Mouse (Mus musculus) adrenal gland, postnatal 4 days (tissue): Measurements from ENCODE around the gene Tfam. TPM values are rescaled to one million over a fixed set of nuclear protein-coding genes. Genes with fewer than 3 reads are reported as not detected.

Experiments
- DNase-seq, 2 experiments: peaks; one replicate each; pipeline ENCODE4 v3.0.0; 2021 to 2022; ENCODE audit warnings: low spot score in 2 of 2, mixed read lengths in 2 of 2
- long read RNA-seq, 2 experiments: library from polyadenylated mRNA; stranded (forward); transcript quantifications; one replicate each; pipeline ENCODE4 v2.0.0; 2021
- total RNA-seq, 2 experiments: library from RNA; stranded (reverse); gene quantifications; 2 replicates each; pipeline ENCODE4 v1.2.3; 2021

The Tfam gene
- 10 to 100 TPM; 70.9 to 77.0 TPM for total RNA-seq
- long read RNA-seq, experiment 1, full-length matches to known transcripts = 26 of 33 reads
- long read RNA-seq, experiment 1, partial matches to known transcripts = 5 of 33 reads
- long read RNA-seq, experiment 1, other reads (novel, unspliced or antisense) = 2 of 33 reads
- long read RNA-seq, experiment 2, full-length matches to known transcripts = 46 of 52 reads
- long read RNA-seq, experiment 2, partial matches to known transcripts = 3 of 52 reads
- long read RNA-seq, experiment 2, other reads (novel, unspliced or antisense) = 3 of 52 reads

DNA sequence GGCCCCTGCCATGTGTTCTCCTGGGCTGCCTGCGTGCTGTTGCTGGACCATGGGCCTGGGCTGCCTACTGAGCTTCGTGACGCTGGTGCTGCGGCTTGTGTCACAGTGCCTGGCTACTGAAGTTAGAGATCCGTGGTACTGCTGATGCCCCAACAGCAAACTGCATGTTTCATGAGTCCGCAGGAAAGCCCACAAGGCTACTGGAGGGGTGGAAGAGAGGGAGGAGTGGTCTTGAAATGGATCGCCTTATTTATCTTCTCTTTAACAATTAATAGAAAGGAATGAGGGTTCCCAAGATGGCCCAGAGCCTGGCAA lies at the start of gene Tfam:
Tfam (minus strand) TSS at position 41 of the 315 bp plus-strand sequence.
- DNase-seq = no peak

DNA sequence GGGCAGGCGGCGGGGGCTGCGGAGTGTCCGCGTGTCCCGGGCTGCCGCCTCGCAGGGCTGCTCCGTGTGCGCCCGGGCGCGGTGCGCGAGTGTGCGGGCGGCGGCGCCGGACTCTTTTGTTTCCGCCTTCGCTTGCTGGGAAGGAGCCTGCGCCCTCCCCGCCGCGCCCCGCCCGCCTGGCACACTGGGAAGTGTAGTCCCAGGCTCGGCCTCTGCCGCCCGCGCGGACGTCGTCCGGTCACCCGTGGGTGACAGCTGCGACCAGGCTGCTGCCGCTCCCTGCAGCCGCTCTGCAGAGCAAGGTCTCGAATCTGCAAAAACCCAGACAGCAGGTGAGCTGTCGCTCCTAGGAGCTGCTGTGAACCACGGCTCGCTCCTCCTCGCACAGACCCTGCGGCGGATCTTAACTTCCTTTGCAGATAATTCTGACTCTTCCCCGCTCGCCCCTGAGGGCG lies 47.1 kb upstream of the Tfam start, which contains the start of gene Ube2d1:
Ube2d1 (minus strand) TSS at position 137 of the 455 bp plus-strand sequence.
- peak; percentile 61 to 80 for DNase-seq

GRCm38 (mm10) chr10:71284511-71285125 lies 46.5 kb upstream of the Tfam start:
- DNase-seq = peak in 1 of 2 experiments; percentile 22

GRCm38 (mm10) chr10:71284131-71284510 lies 46.0 kb upstream of the Tfam start:
- DNase-seq = no peak

DNA sequence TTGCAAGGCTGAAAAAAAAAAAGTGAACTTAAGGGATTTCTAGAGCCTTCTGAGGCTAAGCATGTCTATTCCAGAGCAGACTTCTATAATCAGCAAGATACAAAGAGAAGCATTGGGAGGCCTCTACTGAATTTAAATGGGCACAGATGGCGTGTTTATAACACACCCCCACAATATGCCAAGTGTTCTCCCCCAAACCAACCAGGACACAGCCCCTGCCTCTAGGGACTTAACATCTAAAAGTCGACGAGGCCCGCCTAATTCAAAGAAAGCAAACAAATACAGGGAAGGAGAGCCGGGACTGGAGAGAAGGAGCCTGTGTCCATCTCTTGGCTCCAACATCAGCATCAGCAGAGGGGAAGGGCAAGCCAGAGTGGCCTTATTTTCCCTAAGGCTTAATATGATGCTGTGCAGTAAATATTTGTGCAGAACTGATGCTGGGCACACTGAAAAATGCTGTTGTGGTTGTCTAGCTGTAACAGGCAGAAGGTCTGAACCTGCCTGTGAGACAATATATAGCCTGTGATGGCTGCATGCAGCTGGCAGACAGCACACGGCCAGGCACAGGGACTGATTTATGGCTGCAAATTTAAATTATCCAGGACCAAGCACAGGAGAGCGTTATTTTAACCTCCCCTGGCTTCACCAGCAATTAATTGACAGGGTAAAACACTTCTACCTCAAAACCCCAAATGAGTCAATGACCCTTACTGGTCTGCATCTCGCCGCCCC lies 35.1 kb upstream of the Tfam start:
- DNase-seq = no peak

- DNase-seq = no peak
Measured at GRCm38 (mm10) chr10:71267973-71268372, 29.9 kb upstream of the Tfam start.

DNA sequence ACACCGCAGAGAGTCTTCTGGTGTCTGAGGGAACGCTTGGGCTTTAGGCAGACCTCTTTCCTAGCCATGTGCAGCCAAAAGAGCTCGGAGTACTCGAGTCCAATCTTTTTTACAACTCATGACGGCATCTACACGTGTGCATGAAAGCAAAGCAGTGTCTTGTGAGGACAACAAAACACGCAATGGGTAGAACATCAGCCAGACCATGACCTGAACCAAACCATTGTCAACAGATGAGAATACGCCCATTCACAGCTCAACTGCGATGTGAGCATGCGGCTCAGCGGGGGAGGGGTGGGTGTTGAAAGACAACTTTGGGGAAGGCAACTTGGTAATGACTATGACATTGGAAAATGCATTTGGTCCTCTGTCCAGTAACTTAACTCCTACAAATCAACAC lies 29.4 kb upstream of the Tfam start:
- DNase-seq = no peak

DNA sequence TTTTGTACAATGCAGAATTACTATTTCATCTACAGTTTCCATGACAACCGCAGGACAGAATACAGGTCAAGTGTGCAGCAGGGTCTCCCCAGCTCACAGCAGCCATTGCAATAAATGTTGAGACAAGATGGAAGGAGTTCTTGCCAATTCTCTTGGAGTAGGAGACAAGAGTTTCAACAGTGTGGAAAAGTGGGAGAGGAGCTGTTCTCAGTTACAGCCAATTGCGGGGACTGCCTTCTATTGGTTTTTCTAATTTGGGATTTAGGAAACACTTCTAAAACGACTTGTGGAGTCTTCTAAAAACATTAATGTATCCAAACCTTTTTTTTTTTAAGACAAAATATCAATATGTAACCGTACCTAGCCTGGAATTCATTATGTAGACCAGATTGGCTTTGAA lies 27.0 kb upstream of the Tfam start:
- no peak for DNase-seq

- DNase-seq = no peak
Measured at GRCm38 (mm10) chr10:71261637-71262036, 23.6 kb upstream of the Tfam start.

DNA sequence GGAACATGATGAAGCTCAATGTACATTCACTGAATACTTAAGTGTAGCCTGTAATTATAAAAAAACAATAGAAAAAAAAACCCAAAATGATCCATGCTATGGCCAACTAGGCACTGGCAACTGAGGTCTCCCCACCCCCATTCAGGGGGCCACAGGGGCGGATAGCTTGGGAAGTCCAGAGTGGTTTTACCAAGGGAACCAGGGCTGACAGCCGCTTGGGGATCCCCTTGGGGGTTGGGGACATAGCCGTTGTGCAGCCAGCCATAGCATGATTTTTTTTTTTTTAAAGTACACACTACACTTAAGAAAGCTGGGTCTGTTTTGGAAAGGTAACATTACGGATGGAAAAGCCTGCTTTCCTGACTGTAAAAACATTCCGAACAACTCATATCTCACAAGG lies 20.9 kb upstream of the Tfam start:
- DNase-seq = no peak

- no peak for DNase-seq
Measured at GRCm38 (mm10) chr10:71258516-71258915, 20.4 kb upstream of the Tfam start.

GRCm38 (mm10) chr10:71253147-71253546 lies 15.1 kb upstream of the Tfam start:
- DNase-seq = no peak

DNA sequence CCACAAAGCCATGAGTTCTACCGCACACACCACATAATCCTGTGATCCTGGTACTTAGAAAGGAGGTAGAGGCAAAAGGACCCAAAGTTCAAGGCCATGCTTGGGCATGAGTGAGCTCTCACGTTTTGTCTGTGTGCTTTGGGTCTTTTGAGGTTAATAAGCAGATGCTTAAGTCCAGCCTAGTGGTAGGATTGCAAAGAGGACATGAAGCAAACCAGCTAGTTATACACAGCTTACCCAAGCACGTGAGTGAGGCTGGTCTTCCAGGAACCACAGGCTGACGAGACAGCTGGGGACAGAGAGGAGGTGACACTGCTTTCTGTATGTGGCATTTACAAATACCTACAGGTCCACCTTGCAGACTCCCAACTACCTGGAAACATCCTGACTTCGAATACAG lies 14.3 kb upstream of the Tfam start:
- no peak for DNase-seq

- no peak for DNase-seq
Measured at GRCm38 (mm10) chr10:71251846-71252245, 13.8 kb upstream of the Tfam start.

GRCm38 (mm10) chr10:71251256-71251655 lies 13.2 kb upstream of the Tfam start:
- no peak for DNase-seq

DNA sequence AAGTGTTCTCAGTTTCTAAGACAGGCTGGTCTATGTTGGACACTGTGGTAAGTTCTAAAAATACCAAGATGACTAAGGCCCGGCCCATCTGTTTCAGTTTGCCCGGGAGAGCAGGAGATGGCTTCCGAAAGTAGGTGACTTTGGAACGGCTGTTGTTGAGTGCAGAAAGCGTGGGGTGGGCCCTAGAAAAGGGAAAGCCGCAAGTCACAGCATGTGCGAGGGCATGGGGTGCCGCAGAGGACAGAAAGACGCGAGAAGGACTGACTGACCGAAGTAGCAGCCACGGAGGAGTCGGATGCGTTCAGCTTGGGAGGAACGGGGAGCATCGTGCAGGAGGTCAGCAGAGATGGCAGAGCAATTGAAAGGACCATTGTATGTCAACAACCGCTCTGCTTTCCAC lies 12.4 kb upstream of the Tfam start:
- no peak for DNase-seq

- no peak for DNase-seq
Measured at GRCm38 (mm10) chr10:71249086-71249880, 11.2 kb upstream of the Tfam start.

- DNase-seq = no peak
Measured at GRCm38 (mm10) chr10:71246956-71247355, 8.9 kb upstream of the Tfam start.

DNA sequence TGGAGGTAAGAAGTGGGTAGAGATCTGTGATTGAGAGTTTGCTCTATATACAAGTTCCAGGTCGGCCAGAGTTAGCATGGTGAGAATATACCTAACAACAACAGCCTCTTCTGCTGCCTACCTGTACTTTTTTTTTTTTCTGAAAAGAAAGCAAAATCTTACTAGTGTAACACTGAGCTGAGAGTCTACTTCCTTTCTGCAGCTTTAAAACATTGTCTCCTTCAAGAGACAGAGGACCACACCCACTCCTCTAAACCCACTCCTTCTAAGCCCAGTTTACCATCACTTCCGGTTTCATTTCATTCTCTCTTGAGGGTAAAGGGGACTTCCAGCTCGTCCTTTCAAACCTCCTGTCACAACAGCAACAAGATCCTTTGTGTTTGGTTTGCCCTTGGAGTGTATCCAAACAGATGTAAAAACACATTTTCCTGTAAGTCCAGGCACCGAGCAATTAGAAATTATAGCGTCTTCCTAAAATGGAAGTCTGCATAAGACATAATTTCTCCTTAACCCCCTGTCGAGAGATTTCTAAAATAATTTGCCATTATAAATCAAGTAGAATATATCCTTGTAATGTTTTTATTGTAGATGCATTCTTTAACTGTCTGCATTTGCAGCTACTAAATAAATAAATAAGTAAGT lies 1.5 kb upstream of the Tfam start:
- no peak for DNase-seq

DNA sequence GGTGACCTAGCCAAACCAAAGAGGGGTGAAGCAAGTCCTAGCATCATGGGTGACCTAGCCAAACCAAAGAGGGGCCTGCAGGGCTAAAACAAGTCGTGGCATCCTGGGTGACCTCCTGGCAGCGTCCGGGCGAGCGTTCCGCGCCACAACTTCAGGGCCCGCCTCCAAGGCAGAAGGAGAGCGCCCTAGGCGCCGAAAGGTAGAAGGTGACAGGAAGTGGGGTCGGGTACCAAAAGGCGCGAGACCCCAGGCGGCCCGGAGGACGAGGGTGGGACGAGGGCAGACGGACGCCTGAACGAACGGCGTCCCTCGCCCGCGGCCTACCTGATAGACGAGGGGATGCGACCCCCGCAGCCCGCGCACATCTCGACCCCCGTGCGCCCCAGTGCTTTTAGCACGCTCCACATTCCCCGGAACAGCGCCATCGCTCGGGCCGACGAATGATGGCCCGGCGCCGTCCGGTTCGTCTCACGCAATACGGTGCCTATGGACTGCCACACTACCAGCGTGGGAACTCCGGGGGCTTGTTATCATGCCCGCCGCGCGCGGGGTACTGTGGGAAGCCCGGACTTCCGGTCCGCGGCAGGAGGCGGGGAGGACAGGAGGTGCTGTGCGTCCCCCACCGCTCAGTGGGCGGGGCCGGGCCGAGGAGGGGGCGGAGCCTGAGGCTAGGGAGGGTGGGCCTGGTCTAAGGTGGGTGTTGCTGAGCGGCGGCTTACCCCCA lies 402 bp downstream of the Tfam start:
- peak; percentile 94 to 96 for DNase-seq
